9 mouse cellular contexts compared by ENCODE assay signal in the genomic region with DNA sequence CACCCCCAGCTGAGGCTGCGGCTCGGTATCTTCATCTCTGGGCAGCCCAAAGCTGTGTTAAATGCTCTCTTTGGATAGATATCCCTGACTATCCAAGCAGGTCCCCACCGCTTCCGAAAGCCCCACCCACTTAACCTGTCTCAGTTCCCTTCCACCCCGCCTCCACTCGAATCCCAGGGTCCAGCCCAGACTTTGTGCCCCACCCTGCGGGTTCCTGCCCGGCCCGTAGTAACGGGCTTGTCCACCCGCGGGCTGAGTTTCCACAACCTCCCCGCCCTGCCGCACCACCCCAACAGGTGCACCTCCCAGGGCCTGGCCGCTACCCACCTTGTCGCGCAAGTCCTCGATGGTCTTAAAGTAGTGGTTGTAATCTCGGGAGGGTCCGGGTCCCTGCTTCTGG. TPM values are rescaled to one million over a fixed set of nuclear protein-coding genes. Genes with fewer than 3 reads are reported as not detected.
DNase-seq lines count a peak whose midpoint lies in the region; ATAC-seq and TF ChIP-seq lines count a peak whose summit lies in the region.
"Had no signal": no experiment of that assay in that cellular context is flagged by ENCODE, and none has a peak within 500 bp of the region (broad histone marks: within the 10 kb centered on the region; RNA-seq: fewer than 3 reads in every experiment).

No protein-coding gene starts in this region.

- H3K4me2 ChIP-seq in heart, embryonic 15.5 days, result peak overlapping the region; percentile 83
- H3K4me2 ChIP-seq in hindbrain, postnatal 0 days (ENCODE audit: low read depth, low read length), result peak overlapping the region; percentile 56
- peak overlapping the region; percentile 47 for H3K4me2 ChIP-seq in liver, embryonic 12.5 days
- peak overlapping the region; percentile 24; the same call in 1 of the 2 replicates for H3K4me2 ChIP-seq in neural tube, embryonic 14.5 days (ENCODE audit: low read depth, low read length)

- H3K4me1 ChIP-seq in heart, embryonic 15.5 days (replicated peaks), result peaks cover 27% of the 10 kb centered on the region
- H3K4me1 ChIP-seq in hindbrain, postnatal 0 days (ENCODE audit: insufficient read depth, low read length), result 0 out of 2 replicates have a peak, but pooled peaks cover 4% of the 10 kb centered on the region
- H3K4me1 ChIP-seq in liver, embryonic 12.5 days, result no peaks in the 10 kb centered on the region; the same call in 1 of the 2 replicates
- no peaks in the 10 kb centered on the region for H3K4me1 ChIP-seq in neural tube, embryonic 14.5 days (ENCODE audit: control insufficient read depth, insufficient read depth, low read length)
- H3K4me1 ChIP-seq in thymus, adult 2 months (replicated peaks; ENCODE audit: control insufficient read depth, insufficient read depth, low read length), result no peaks in the 10 kb centered on the region

- H3K27me3 ChIP-seq in heart, embryonic 15.5 days, result peaks cover 21% of the 10 kb centered on the region
- H3K27me3 ChIP-seq in hindbrain, postnatal 0 days (ENCODE audit: insufficient read depth, low read length), result peaks cover 18% of the 10 kb centered on the region; the same call in 1 of the 2 replicates
- H3K27me3 ChIP-seq in liver, embryonic 12.5 days (replicated peaks), result peaks cover 41% of the 10 kb centered on the region
- peaks cover 22% of the 10 kb centered on the region for H3K27me3 ChIP-seq in neural tube, embryonic 14.5 days (ENCODE audit: control insufficient read depth, insufficient read depth, low read length)
- peaks cover 2% of the 10 kb centered on the region; the same call in 1 of the 2 replicates for H3K27me3 ChIP-seq in thymus, adult 2 months (ENCODE audit: control insufficient read depth, insufficient read depth, low read length)

- no peak for DNase-seq in heart, adult 11 months
- DNase-seq in hindbrain, postnatal 0 days (ENCODE audit: low spot score), result no peak
- no peak for DNase-seq in thymus, adult 2 months
- DNase-seq in right cerebral cortex, postnatal 14 days, result no peak
- DNase-seq in adrenal gland, postnatal 10 days, result no peak
- DNase-seq: cerebellum, adult 9-10 months had no signal

- peak overlapping the region; percentile 53 for H3K4me3 ChIP-seq in heart, embryonic 15.5 days
- peak overlapping the region; percentile 30 for H3K4me3 ChIP-seq in hindbrain, postnatal 0 days (ENCODE audit: low read length)
- H3K4me3 ChIP-seq in liver, embryonic 12.5 days, result peak overlapping the region; percentile 17
- H3K4me3 ChIP-seq in neural tube, embryonic 14.5 days (ENCODE audit: low read depth, low read length), result peak overlapping the region; percentile 16; the same call in 1 of the 2 replicates
- H3K4me3 ChIP-seq in thymus, adult 2 months (ENCODE audit: control insufficient read depth, insufficient read depth, low read length), result no peak overlapping the region

- TF ChIP-seq CTCF in hindbrain, postnatal 0 days (IDR thresholded peaks at IDR 0.05; ENCODE audit: low read depth), result no peak
- no peak for TF ChIP-seq CTCF in thymus, adult 2 months (IDR thresholded peaks at IDR 0.05; ENCODE audit: borderline replicate concordance, control insufficient read depth, extremely low read depth, insufficient read depth, low read length, poor library complexity)

- H3K9me3 ChIP-seq in heart, embryonic 15.5 days (replicated peaks), result no peaks in the 10 kb centered on the region
- H3K9me3 ChIP-seq in hindbrain, postnatal 0 days (ENCODE audit: low read length), result no peaks in the 10 kb centered on the region
- no peaks in the 10 kb centered on the region for H3K9me3 ChIP-seq in liver, embryonic 12.5 days (replicated peaks)
- H3K9me3 ChIP-seq in neural tube, embryonic 14.5 days (ENCODE audit: control insufficient read depth, low read length), result no peaks in the 10 kb centered on the region

- H3K36me3 ChIP-seq in heart, embryonic 15.5 days, result no peaks in the 10 kb centered on the region
- H3K36me3 ChIP-seq in hindbrain, postnatal 0 days (ENCODE audit: insufficient read depth, low read length), result no peaks in the 10 kb centered on the region
- H3K36me3 ChIP-seq in liver, embryonic 12.5 days, result no peaks in the 10 kb centered on the region
- H3K36me3 ChIP-seq in neural tube, embryonic 14.5 days (ENCODE audit: control insufficient read depth, insufficient read depth, low read length), result no peaks in the 10 kb centered on the region
- no peaks in the 10 kb centered on the region for H3K36me3 ChIP-seq in thymus, adult 2 months (ENCODE audit: control insufficient read depth, insufficient read depth, low read length)

- ATAC-seq in heart, embryonic 15.5 days (replicated peaks; ENCODE audit: insufficient number of reproducible peaks, insufficient read depth, low FRiP score, low read depth), result no peak
- no peak for ATAC-seq in hindbrain, postnatal 0 days
- no peak for ATAC-seq in liver, embryonic 12.5 days
- ATAC-seq in neural tube, embryonic 14.5 days (ENCODE audit: low read depth), result no peak

- peak overlapping the region; percentile 12; the same call in 1 of the 2 replicates for H3K27ac ChIP-seq in heart, embryonic 15.5 days
- no peak overlapping the region for H3K27ac ChIP-seq in hindbrain, postnatal 0 days
- H3K27ac ChIP-seq in liver, embryonic 12.5 days, result no peak overlapping the region
- no peak overlapping the region for H3K27ac ChIP-seq in neural tube, embryonic 14.5 days (ENCODE audit: low read depth, low read length)
- no peak overlapping the region for H3K27ac ChIP-seq in thymus, adult 2 months (ENCODE audit: control insufficient read depth, insufficient read depth, low read length)

- peak overlapping the region; percentile 49 for H3K9ac ChIP-seq in heart, embryonic 15.5 days
- no peak overlapping the region for H3K9ac ChIP-seq in hindbrain, postnatal 0 days (replicated peaks; ENCODE audit: low read length)
- no peak overlapping the region for H3K9ac ChIP-seq in liver, embryonic 12.5 days
- 0 out of 2 replicates have a peak overlapping the region, but pooled peaks have one; percentile 17 for H3K9ac ChIP-seq in neural tube, embryonic 14.5 days (replicated peaks; ENCODE audit: low read depth, low read length)

- 3% methylated on average over 20 of the region's 20 CpGs for WGBS in heart, embryonic 15.5 days
- WGBS in hindbrain, postnatal 0 days, result 2% methylated on average over 20 of the region's 20 CpGs
- 3% methylated on average over 20 of the region's 20 CpGs for WGBS in liver, embryonic 12.5 days (ENCODE audit: insufficient replicate concordance)
- WGBS in neural tube, embryonic 14.5 days, result 2% methylated on average over 20 of the region's 20 CpGs
- 3% methylated on average over 20 of the region's 20 CpGs for WGBS in thymus, adult 2 months

- TF ChIP-seq POLR2A in thymus, adult 2 months (IDR thresholded peaks at IDR 0.05; ENCODE audit: control insufficient read depth, extremely low read depth, insufficient read depth, low read length, poor library complexity), result no peak

RNA-seq across cellular contexts. Expression of gene Krt19, which starts 3.4 kb away (rescaled TPM):
- polyA plus RNA-seq in heart, embryonic 15.5 days (2015; fragmentation: Nextera tagmentation; extraction: Ambion mirVana), result 42.6 and 82.2 TPM in 2 replicates
- 0.65 and 2.7 TPM in 2 replicates for total RNA-seq in hindbrain, postnatal 0 days (2014; rRNA removed)
- polyA plus RNA-seq in hindbrain, postnatal 0 days (2015; fragmentation: Nextera tagmentation; extraction: Ambion mirVana), result 3.8 and 4.9 TPM in 2 replicates
- 4.0 and 6.7 TPM in 2 replicates for polyA plus RNA-seq in liver, embryonic 12.5 days (2016; fragmentation: Nextera tagmentation; extraction: Ambion mirVana)
- polyA plus RNA-seq in neural tube, embryonic 14.5 days (2014; fragmentation: Nextera tagmentation; extraction: Ambion mirVana), result 0.46 and 0.51 TPM in 2 replicates
- 8.7 and 13.0 TPM in 2 replicates for polyA plus RNA-seq in thymus, adult 2 months (2012; rRNA removed)
- total RNA-seq in adrenal gland, postnatal 10 days (2021), result 10 to 100 TPM in 1 of 2 experiments, 1 to 10 TPM in 1; 9.5 to 11.0 TPM

RNA-seq across cellular contexts. Expression of gene Krt15, which starts 9.4 kb away (rescaled TPM):
- 4.2 and 20.2 TPM in 2 replicates for polyA plus RNA-seq in heart, embryonic 15.5 days (2015; fragmentation: Nextera tagmentation; extraction: Ambion mirVana)
- 0.25 and 0.68 TPM in 2 replicates for total RNA-seq in hindbrain, postnatal 0 days (2014; rRNA removed)
- 0.21 and 0.24 TPM in 2 replicates for polyA plus RNA-seq in hindbrain, postnatal 0 days (2015; fragmentation: Nextera tagmentation; extraction: Ambion mirVana)
- polyA plus RNA-seq in liver, embryonic 12.5 days (2016; fragmentation: Nextera tagmentation; extraction: Ambion mirVana), result 0.28 and 0.36 TPM in 2 replicates
- not detected in 2 replicates for polyA plus RNA-seq in neural tube, embryonic 14.5 days (2014; fragmentation: Nextera tagmentation; extraction: Ambion mirVana)
- 0.85 and 1.1 TPM in 2 replicates for polyA plus RNA-seq in thymus, adult 2 months (2012; rRNA removed)
- not detected for total RNA-seq in adrenal gland, postnatal 10 days (2021)

RNA-seq across cellular contexts. Expression of gene Krt13, which starts 23.7 kb away (rescaled TPM):
- 0.45 and 0.62 TPM in 2 replicates for polyA plus RNA-seq in heart, embryonic 15.5 days (2015; fragmentation: Nextera tagmentation; extraction: Ambion mirVana)
- total RNA-seq in hindbrain, postnatal 0 days (2014; rRNA removed), result not detected in 2 replicates
- 0.13 TPM in 1 of 2 replicates, not detected in the other for polyA plus RNA-seq in hindbrain, postnatal 0 days (2015; fragmentation: Nextera tagmentation; extraction: Ambion mirVana)
- not detected in 2 replicates for polyA plus RNA-seq in liver, embryonic 12.5 days (2016; fragmentation: Nextera tagmentation; extraction: Ambion mirVana)
- not detected in 2 replicates for polyA plus RNA-seq in neural tube, embryonic 14.5 days (2014; fragmentation: Nextera tagmentation; extraction: Ambion mirVana)
- 0.92 and 0.98 TPM in 2 replicates for polyA plus RNA-seq in thymus, adult 2 months (2012; rRNA removed)
- total RNA-seq in adrenal gland, postnatal 10 days (2021), result not detected

RNA-seq across cellular contexts. Expression of gene Krt36, which starts 39.7 kb away (rescaled TPM):
- 0.10 TPM in 1 of 2 replicates, not detected in the other for polyA plus RNA-seq in heart, embryonic 15.5 days (2015; fragmentation: Nextera tagmentation; extraction: Ambion mirVana)
- total RNA-seq in hindbrain, postnatal 0 days (2014; rRNA removed), result not detected in 2 replicates
- 0.14 TPM in 1 of 2 replicates, not detected in the other for polyA plus RNA-seq in hindbrain, postnatal 0 days (2015; fragmentation: Nextera tagmentation; extraction: Ambion mirVana)
- polyA plus RNA-seq in liver, embryonic 12.5 days (2016; fragmentation: Nextera tagmentation; extraction: Ambion mirVana), result not detected in 2 replicates
- not detected in 2 replicates for polyA plus RNA-seq in neural tube, embryonic 14.5 days (2014; fragmentation: Nextera tagmentation; extraction: Ambion mirVana)
- 0.79 and 0.90 TPM in 2 replicates for polyA plus RNA-seq in thymus, adult 2 months (2012; rRNA removed)
- total RNA-seq in adrenal gland, postnatal 10 days (2021), result under 1 TPM; 0.21 to 0.51 TPM

RNA-seq across cellular contexts. Expression of gene Krt9, which starts 47.9 kb away (rescaled TPM):
- polyA plus RNA-seq in heart, embryonic 15.5 days (2015; fragmentation: Nextera tagmentation; extraction: Ambion mirVana), result not detected in 2 replicates
- total RNA-seq in hindbrain, postnatal 0 days (2014; rRNA removed), result 0.05 TPM in 1 of 2 replicates, not detected in the other
- 0.06 and 0.18 TPM in 2 replicates for polyA plus RNA-seq in hindbrain, postnatal 0 days (2015; fragmentation: Nextera tagmentation; extraction: Ambion mirVana)
- not detected in 2 replicates for polyA plus RNA-seq in liver, embryonic 12.5 days (2016; fragmentation: Nextera tagmentation; extraction: Ambion mirVana)
- polyA plus RNA-seq in neural tube, embryonic 14.5 days (2014; fragmentation: Nextera tagmentation; extraction: Ambion mirVana), result 0.08 TPM in 1 of 2 replicates, not detected in the other
- 0.31 and 0.42 TPM in 2 replicates for polyA plus RNA-seq in thymus, adult 2 months (2012; rRNA removed)
- total RNA-seq in adrenal gland, postnatal 10 days (2021), result under 1 TPM in 1 of 2 experiments, not detected in 1; 0.21 TPM

Comparison
In these comparisons a context has a peak if more than half of its experiments do, and no peak if none do; other contexts are left out.
1. H3K4me2 ChIP-seq: peak in every context shown above with its lines; median percentile 83 in heart, embryonic 15.5 days; 56 in hindbrain, postnatal 0 days; 47 in liver, embryonic 12.5 days; 24 in neural tube, embryonic 14.5 days.
2. H3K9ac ChIP-seq: peak in heart, embryonic 15.5 days (single experiment) and neural tube, embryonic 14.5 days (single experiment); none in hindbrain, postnatal 0 days (single experiment) and liver, embryonic 12.5 days (single experiment).